Mouse (Mus musculus): ENCODE data around the gene Gpc6.

The Gpc6 gene

GRCm38 (mm10) chr14:117777866-117778500 lies 852.9 kb downstream of the Gpc6 start:
- in situ Hi-C loops (cut with MboI; ENCODE audit: low sequenced_read_pairs) = no loop called here

GRCm38 (mm10) chr14:117778538-117779413 lies 853.7 kb downstream of the Gpc6 start:
- in situ Hi-C loops (cut with MboI; ENCODE audit: low sequenced_read_pairs) = no loop called here

DNA sequence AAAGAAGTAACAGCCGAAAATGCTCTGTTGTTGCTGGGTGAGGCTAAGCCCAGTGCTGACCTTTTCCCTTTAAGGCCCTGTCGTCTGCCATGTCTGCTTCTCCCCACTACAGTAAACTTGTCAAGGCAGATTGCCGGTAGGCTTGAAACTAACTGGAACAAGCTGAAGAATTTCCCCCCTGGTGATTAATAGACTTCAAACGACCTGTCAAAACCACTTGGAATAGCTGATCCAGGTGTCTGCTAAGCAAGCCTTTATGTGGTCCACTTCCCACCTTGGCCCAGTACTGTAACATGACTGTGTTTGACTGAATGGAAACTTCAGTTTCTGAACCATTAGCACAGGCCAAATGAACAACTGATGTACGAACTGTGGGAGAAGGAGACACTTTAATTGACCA lies 856.6 kb downstream of the Gpc6 start:
- in situ Hi-C loops (cut with MboI; ENCODE audit: low sequenced_read_pairs) = no loop called here

DNA sequence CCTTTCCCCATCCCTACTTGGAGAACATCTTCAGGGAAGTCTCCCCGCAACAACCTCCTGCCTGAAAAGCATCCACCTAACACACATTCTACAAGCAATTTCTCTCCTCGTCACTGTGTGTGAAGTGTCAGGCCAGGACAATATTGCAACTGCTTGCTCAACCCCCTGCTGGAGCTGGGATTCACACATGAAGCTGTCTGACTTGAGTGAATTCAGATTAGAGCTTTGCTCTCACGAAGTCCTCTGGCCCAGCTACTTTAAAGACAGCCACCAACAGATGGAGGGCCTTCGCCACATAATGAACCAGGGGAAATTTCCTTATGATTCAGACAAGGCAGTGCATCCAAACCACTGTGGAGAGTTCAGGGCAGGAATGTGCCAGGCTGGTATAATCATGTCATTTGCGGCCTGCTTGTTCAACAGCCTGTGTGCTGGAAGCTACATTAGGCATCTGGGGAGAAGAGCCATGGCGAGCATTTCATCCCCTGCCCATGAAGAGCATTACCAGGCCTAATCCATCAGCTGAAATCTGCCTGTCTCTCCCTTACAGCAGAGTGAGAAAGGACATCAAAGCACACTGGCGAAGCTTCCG lies 858.7 kb downstream of the Gpc6 start:
- in situ Hi-C loops (cut with MboI; ENCODE audit: low sequenced_read_pairs) = no loop called here

GRCm38 (mm10) chr14:117784960-117785359 lies 859.8 kb downstream of the Gpc6 start:
- in situ Hi-C loops (cut with MboI; ENCODE audit: low sequenced_read_pairs) = no loop called here

GRCm38 (mm10) chr14:117785507-117786085 lies 860.5 kb downstream of the Gpc6 start:
- in situ Hi-C loops (cut with MboI; ENCODE audit: low sequenced_read_pairs) = no loop called here

GRCm38 (mm10) chr14:117786647-117787046 lies 861.5 kb downstream of the Gpc6 start:
- in situ Hi-C loops (cut with MboI; ENCODE audit: low sequenced_read_pairs) = no loop called here

- in situ Hi-C loops (cut with MboI; ENCODE audit: low sequenced_read_pairs) = no loop called here
Observed at GRCm38 (mm10) chr14:117794874-117795273, 869.8 kb downstream of the Gpc6 start.

DNA sequence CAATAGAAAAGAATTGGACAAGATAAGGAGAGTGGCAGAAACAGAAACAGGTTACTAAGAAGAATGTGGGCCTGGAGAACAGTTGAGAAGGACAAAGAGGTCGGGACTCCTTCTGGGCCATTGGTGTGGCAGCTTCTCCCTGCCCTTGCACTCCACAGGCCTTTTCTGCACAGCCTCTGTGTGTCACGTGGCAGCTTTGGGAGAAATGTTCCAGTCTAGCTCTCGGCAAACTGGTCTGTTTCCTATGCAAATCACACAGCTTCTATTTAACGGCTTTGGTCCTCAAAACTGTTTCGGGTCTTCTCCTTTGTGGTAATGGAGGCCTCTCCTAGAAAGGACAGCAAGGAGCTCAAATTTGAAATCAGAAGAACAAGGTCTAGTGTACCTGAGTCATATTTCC lies 871.5 kb downstream of the Gpc6 start:
- in situ Hi-C loops (cut with MboI; ENCODE audit: low sequenced_read_pairs) = no loop called here

DNA sequence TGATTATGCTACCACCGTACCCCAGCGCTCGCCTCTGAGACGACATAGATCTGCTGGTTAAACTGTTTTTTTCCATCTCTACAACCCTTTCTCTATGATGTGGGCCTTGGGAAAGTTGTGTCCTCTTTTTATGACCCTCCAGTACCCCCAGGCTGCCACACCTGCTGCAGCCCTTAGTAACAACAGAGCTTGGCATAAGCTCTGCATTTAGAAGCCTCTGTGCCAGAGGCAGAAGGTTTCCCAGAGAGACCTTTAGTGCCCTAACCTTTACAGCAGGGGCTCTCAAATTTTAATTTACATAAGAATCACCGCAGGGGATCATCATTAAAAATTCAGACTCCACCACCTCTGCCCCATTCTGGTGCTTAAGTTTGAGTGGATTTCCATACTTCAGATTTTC lies 875.3 kb downstream of the Gpc6 start:
- in situ Hi-C loops (cut with MboI; ENCODE audit: low sequenced_read_pairs) = no loop called here

- in situ Hi-C loops (cut with MboI; ENCODE audit: low sequenced_read_pairs) = no loop called here
Observed at GRCm38 (mm10) chr14:117807846-117808245, 882.7 kb downstream of the Gpc6 start.

DNA sequence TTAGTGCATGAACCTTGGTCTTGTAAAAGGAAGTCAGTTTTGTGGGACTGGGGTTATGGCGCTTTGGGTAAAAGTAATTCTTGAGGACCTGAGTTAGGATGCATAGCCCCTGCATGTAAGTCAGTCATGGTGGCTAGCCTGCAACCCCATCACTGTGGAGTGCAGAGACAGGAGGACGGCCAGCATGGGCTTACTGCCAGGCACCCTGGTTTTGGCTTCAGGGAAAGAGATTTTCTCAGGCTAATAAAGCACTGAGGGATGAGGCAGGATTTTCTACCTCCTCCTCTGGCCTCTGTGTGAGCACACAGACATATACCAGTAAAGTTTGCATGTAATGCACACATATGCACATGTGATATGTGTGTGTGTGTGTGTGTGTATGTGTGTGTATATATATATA lies 883.2 kb downstream of the Gpc6 start:
- in situ Hi-C loops (cut with MboI; ENCODE audit: low sequenced_read_pairs) = no loop called here

- in situ Hi-C loops (cut with MboI; ENCODE audit: low sequenced_read_pairs) = no loop called here
Observed at GRCm38 (mm10) chr14:117810321-117811270, 885.5 kb downstream of the Gpc6 start.

GRCm38 (mm10) chr14:117813473-117813872 lies 888.4 kb downstream of the Gpc6 start:
- in situ Hi-C loops (cut with MboI; ENCODE audit: low sequenced_read_pairs) = no loop called here

DNA sequence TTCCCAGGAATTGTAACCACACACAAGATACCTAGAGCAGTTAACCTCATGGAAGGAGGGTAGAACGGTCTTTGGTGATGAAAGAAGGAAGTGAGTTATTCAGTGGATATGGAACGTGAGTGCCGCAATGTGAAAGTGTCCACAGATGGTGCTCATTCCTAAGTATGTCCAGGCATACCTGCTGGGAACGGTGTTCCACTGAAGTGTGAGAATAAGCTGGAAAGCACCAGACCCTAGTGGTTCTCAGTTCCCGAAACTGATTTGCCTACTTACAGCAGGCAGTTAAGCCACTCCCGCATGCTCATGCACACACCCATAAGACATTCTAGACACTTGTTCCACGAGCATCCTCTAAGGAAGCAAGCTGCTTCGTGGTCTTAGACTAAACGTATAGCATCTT lies 890.9 kb downstream of the Gpc6 start:
- in situ Hi-C loops (cut with MboI; ENCODE audit: low sequenced_read_pairs) = no loop called here

DNA sequence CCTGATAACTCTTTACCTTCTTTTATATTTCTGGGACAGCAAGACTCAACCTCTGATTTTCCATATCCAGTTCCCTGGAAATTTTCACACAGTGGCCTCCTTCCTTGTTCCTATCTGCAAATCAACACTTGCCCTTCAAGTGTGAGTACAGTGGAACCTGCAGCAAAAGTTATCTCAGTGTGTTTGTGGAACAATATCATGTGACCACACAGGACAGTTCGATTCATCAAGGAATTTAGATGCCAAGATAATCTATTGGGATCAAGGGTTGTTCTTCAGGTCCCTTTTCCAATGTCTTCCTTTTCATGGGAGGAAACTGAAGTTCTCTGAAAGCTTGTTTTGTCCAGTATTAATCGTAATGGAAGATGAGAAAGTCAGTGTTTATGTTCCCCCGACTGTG lies 891.6 kb downstream of the Gpc6 start:
- in situ Hi-C loops (cut with MboI; ENCODE audit: low sequenced_read_pairs) = no loop called here

DNA sequence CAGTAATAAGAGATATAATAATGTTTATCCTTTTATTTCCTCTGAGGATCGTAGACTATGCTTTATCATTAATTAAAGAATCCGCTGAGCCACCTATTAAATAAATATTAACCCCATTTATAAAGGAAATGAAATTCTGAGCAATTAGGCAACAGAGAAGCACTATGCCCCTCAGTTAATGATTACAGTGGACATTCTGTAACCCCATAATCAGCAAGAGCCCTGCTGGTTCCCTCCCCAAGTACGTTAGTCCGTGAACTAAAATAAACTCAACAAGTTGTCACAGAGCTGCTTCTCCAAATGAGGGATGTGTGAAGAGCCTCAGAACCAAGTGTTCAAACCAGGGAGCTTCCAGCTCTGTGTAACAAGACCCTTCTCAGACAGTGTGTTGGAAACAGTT lies 892.1 kb downstream of the Gpc6 start:
- in situ Hi-C loops (cut with MboI; ENCODE audit: low sequenced_read_pairs) = no loop called here

DNA sequence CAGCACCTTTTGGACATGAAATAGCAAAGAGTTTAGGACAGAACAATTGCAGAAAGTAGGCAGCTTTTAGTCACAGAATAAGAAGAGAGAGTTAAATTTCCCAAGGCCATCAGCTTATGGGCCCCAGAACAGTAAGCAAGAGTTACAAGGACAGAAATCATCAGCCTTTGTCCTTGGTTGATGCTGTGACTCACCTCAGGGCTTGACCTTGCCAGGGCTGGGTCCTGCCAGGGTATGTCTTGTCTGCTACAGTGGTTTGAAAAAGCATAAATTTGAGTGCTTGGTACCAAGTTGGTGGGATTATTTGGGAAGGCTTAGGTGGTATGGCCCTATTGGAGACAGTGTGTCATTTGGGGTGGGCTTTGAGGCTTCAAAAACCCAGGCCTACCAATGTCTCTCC lies 899.4 kb downstream of the Gpc6 start:
- in situ Hi-C loops (cut with MboI; ENCODE audit: low sequenced_read_pairs) = no loop called here

GRCm38 (mm10) chr14:117826294-117827046 lies 901.4 kb downstream of the Gpc6 start:
- in situ Hi-C loops (cut with MboI; ENCODE audit: low sequenced_read_pairs) = no loop called here

GRCm38 (mm10) chr14:117831267-117831666 lies 906.2 kb downstream of the Gpc6 start:
- in situ Hi-C loops (cut with MboI; ENCODE audit: low sequenced_read_pairs) = no loop called here
